Mouse (Mus musculus): ENCODE measurements around the gene Fam71b.
"Not testable (repeated sequence)": the region's sequence is repeated elsewhere in the genome, so short reads cannot be mapped to it uniquely, and the experiment has no call there.

The Fam71b gene

DNA sequence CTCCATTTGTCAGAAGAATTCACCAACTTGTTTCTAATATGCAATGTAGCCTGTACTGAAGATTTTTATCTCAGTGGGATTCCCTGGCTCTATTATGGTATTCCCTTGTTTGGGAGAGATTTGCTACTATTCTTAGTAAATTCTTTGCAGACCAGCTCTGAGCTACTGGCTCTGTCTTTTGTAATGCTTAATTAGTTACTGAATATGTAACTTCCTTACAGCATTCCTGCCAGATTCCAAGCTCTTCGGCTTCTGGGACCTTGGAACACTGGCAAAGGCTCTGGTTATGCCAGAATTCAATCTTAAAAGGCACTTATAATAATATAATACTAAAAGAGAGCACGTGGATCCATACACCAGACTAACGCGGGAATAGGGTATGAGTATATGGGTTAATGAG, 31.8 kb downstream of the Fam71b start:
- not testable (repeated sequence) for DNase-seq (ENCODE audit: low read depth, low spot score)

DNA sequence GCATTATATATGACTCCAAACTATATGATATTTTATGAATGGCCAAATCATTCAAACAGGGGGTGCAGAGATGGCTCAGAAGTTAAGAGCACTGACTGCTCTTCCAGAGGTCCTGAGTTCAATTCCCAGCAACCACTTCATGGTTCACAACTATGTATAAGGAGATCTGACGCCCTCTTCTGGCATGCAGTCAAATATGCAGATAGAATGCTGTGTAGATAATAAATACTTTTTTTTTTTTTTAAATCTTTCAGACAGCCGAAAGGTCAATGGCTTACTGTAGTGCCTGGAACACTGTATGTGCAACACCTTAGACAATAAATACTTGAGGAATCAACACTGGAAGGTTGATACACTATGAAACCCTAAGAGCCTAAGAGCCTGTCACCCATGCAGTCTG, 33.8 kb downstream of the Fam71b start:
- no peak for DNase-seq (ENCODE audit: low read depth, low spot score)

DNA sequence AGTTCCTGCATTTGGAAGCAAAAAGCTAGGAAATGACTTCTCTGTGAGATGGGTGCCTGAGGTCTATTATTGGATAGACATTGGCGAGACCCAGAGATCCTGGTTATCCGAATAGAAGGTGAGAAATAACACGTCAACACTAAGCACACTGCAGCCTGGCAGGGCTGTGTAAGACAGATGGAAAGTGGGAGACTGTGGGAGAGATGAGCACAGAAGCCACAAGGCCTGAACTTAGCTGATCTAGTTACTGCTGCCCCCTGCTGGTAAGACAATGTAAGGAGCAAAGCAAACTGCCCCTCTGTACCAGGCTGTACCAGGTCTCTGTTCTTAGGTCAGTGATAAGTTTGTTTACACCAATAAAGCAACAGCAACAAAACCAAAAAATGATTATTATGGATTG, 34.8 kb downstream of the Fam71b start:
- DNase-seq (ENCODE audit: low read depth, low spot score), result peak; percentile 84

DNA sequence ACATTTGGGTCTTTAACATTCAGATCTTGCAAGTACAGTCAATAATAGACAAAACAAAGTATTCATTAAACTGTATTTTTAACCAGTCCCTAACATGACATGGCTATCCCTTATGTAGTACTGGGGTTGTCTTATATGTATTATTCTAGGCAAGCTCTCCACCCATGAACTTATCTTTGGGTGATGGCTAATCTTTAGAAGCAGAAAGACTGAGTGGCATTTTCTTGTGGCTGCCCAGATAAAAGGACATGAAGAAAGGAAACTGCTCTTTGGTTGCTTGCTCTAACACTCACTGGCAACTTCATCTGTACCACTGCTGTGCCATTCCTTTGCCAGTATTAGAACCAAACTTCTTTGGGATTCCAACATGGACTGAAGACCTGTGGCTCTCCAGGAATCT, 39.0 kb downstream of the Fam71b start:
- no peak for DNase-seq (ENCODE audit: low read depth, low spot score)

DNA sequence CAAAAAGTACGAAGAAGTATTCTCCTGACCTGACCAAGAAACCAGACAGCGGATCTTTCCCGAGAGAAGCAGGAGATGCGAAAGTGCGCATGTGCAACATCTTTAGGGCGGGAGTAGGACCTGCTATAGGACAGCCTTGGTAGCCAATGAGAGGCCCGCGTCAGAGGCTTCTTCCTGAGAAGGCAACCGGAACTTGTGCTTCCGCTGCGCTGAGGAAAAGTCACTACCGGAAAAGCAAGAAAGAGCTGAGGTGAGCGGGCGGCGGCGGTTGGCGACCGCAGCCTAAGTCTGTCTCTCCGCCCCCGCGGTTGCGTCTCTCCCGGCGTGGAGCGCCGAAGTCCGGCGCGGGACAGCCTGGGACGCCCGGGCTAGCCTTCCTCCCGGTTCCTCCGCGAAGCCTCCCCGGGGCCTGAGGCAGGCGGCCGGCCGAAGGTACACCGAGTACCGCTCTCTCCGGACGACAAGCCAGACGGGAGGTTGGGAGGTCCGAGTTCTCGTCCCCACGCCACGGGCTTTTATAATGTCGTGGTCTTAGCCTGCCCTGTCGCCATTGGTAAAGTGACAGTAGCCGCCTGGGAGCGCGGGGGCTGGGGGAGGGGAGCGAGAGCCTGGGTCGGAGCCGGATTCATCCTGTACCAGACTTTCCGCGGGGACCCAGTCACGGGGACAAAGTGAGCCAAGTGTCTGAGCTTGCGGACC, 40.5 kb downstream of the Fam71b start, which contains the start of gene Med7:
Gene Med7, plus strand, starts transcription at position 166 of the 699 bp plus-strand sequence.
- DNase-seq (ENCODE audit: low read depth, low spot score), result peak; percentile 97

DNA sequence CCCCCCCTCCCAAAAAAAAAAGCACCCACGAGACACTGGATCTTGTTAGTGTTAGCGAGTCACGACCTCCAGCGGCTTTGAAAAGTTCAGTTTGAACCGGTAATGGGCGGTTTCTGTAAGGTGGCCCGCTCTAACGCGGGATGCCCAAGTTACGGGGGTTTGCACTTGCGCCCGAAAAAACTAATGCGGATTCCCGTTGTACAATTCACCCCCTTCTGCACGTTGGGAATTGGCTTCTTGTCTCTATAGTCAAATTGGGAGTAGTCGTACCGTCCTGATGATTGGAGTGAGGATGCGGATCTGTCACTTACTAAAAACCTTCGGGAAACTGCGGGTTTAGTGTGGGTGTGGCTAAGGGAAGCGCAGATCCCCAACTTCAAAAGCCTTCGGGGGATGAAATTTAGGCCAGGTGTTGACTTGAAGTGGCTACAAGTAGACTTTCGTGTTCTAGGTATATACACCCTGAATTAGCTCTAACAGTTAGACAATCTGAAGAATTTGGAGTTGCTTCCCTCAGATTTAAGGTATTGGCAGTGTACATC, 41.2 kb downstream of the Fam71b start:
- DNase-seq (ENCODE audit: low read depth, low spot score), result no peak

DNA sequence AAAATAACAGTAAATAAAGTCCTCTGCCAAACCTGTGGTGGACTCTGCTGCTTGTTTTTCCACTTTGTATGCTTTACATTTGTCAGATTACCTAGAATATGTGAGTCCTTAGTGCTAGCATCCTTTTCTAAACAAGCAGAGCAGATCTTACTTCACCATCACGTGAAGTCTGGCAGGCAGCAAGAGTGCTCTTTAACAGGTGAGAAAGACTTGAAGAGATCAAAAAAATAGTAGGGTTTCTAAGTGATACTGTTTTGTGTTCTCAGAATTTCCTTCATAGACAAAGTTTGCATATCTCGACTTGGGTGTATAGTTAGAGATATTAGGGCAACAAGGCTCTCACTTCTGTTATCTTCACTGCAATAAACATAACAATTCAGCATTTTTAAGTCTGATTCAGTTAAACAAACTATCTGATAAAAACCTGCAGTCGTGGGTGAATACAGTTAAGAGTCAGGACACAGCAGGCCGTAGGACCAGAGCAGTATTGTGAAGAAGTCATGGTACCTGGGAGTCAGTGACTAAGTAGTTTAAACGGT, 42.7 kb downstream of the Fam71b start:
- DNase-seq (ENCODE audit: low read depth, low spot score), result no peak

DNA sequence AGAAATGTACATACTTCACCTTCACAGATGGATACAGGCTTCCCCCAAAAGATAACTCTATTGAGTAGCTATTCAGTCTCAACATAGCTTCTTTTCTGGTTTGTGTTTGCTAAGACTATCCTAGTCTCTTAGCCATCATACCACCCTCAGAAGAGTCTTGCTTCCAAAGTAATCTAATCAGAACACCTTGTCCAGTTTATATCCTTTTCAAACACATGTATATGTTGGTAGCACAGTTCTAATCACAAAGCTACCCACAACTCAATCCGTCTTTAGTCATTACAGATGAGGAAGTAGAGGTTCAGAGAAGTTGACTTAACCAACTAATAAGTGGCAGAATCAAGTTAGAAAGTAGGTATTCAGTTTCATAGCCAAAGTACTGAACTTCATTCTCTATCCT, 45.4 kb downstream of the Fam71b start:
- DNase-seq (ENCODE audit: low read depth, low spot score), result no peak

DNA sequence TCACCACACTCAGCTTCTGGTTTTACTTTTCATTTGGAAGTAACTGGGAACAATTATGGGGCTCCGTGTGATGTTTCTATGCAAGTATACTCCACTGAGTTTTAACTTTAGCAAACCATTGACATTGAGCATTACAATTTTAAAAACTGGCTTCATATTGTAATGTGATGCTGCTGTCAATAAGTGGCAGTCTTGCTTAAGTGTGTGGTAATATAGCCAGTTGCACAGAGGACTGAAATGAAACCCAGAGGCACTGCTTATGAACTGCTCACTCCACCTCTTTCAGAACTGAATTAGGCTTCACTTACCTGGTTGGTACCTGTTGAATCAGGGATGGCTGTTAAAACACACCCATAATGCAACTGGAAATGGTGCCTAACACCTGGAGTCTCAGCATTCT, 46.8 kb downstream of the Fam71b start:
- DNase-seq (ENCODE audit: low read depth, low spot score), result peak; percentile 48

DNA sequence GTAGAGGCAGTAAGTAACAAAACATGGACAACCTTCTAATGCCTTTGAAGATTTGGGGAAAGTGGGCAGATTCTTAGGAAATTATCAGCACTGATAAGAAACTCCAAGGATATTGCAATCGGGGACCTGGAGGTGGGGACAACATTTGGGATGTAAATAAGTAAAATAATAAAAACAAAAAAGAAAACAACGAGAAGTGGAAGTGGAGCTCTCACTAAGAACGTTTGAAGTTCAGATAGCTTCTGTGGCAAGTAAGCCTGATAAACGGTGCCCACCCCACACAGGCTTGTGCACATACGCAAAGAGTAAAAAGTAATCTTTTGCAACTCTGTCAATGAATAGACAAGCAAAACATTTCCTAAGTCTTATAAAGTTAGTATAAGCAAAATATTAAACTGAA, 47.6 kb downstream of the Fam71b start:
- no peak for DNase-seq (ENCODE audit: low read depth, low spot score)

DNA sequence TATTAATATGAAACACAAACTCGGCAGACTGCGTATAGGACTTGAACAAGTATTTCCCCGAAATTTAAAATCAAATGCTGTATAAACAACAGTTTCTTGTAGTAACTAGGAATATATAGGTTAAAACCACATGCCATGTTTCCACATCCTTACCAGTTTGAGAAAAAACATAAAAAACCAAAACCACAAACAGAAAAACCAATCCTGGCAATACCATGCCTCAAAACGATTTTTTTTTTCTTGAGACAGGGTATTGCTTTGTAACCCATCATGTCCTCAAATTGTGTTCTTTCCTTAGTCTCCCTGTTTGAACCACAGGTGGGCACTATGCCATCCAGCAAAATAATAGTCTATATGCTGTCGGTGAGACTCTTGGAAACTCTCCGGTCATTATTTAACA, 49.8 kb downstream of the Fam71b start:
- peak; percentile 32 for DNase-seq (ENCODE audit: low read depth, low spot score)

DNA sequence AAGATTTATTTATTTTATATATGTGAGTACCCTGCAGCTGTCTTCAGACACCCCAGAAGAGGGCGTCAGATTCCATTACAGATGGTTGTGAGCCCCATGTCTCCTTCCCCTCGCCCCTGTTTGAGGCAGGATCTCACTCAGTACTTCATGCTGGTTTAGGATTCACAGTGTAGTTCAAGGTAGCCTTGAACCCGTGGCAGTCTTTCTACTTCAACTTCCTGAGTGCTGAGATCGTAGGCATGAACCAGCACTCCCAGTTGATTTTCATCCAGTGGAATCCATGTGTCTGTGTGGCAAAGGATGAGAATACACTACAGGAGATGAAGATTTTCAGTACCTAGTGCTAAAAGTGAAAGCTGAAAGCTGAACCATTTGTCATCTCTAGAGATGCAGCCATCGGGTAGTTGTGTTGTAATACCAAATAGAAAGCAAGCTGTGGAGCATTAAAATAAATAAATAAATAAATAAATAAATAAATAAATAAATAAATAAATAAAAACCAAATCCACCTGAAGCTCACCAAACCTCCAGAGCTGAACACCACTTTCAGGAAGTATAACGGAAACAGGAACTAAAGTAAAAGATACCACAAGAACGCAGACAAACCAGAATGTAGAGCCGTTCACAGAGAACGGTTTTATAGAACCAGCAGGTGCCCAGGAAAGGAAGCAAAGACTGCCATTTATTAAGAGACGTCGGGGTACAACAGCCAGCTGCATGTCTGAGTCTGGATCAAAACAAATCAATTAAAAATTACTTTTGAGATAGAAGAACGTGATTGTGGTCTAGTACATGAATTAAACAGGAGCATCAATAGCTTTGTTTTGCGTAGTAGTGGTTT, 51.5 kb downstream of the Fam71b start:
- peak; percentile 67 for DNase-seq (ENCODE audit: low read depth, low spot score)

DNA sequence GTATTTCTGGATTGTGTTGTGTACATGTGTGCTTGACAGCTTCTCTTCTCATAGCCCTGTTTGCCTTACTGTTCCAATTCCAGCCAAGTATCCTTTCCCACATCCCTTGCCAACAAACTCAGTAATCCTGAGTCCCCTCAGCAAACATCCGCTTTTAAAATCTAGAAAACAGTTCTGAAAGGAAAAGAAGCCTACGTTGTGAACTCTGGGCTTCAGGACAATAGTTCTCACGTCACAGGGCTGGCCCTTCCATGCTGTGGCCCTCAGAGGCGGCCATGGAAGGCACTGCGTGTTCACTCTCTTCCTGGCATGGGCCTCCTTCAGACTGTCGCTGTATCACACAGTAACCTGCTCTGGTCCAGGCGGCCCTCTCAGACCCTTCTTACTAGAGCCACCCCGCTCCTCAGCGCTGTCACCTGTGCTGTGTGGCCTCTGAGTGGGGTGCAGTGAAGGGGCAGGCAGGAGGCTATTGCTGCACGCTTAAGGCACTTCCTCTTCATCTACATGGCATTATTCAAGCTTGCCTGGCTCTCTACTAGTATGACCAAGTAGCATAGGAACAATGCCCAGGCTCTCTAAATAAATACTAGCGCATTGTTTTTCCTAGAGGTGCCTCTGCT, 53.2 kb downstream of the Fam71b start:
- no peak for DNase-seq (ENCODE audit: low read depth, low spot score)

DNA sequence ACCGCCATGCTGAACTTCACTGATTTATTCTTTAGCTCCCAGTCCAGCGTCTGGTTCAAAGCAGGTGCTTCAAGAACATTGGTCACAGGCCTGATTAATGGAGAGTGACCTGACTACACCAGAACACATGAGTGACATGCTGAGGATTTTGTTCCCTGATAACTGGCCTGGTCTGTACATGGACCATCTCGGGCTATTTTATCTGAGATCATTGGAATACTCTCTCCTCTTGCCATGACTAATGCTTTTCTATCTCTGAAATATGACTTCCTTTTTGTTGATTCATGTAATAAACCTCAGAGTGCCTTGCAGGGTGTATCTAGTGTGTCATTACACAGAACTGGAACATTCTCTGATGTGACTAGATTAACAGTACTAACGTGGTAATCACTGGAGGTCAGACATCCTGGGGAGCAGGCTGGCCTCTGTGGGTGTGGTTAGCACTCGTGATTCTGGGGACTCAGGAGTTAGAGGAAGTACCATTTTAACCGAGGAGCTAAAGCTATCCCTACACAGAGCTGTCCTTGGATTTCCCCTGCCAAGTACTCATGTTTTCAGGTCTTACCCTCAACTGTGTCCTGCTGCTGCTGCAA, 58.2 kb downstream of the Fam71b start, which contains the start of gene Havcr2:
Gene Havcr2, plus strand, starts transcription at position 483 of the 593 bp plus-strand sequence.
- peak; percentile 68 for DNase-seq (ENCODE audit: low read depth, low spot score)
